Mouse (Mus musculus) stomach, postnatal 0 days (tissue): ENCODE results near the gene Gabrg3.

Source experiments
- CTCF ChIP-seq: IDR thresholded peaks from 2 replicates; pipeline ENCODE4 v1.5.1; 2016; ENCODE audit warnings: antibody characterized with exemption, low read depth, mild to moderate bottlenecking, moderate library complexity
- EP300 ChIP-seq: optimal IDR thresholded peaks from 2 replicates; pipeline ENCODE3; 2016; ENCODE audit warnings: antibody characterized with exemption

DNA sequence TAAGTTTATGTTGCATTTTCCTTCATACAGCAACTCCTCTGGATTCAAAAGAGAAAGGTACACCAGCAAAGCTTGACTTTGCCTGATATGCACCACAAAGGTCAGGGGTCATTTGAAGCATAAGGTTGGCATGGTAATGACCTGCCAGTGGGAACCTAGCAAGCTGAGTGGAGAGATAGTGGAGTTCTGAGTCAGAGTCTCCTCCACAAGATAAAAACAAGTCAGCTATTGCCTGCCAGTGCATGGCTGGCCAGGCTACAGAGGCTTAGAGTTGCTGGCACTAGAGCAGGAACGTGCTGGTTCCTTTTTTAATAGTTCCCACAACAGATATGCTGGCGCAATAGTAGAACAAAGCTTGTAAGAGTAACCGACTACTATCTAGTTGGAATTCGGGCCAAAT, 6.6 kb upstream of the Gabrg3 start:
- TF ChIP-seq CTCF: no peak
- no peak for TF ChIP-seq EP300
